Mouse (Mus musculus): Measurements from ENCODE around the gene Zdhhc15.
"Not testable (repeated sequence)": the region's sequence is repeated elsewhere in the genome, so short reads cannot be mapped to it uniquely, and the experiment has no call there.

Gene Zdhhc15

GRCm38 (mm10) chrX:104670757-104671549 lies at the start of gene Zdhhc15:
Zdhhc15 (minus strand) TSS chrX:104671064.
- peak; percentile 4 to 9 for DNase-seq (ENCODE audit: low spot score in 2 of 2)

- no peak for DNase-seq (ENCODE audit: low spot score in 2 of 2)
Measured at GRCm38 (mm10) chrX:104707935-104708334, 37.1 kb upstream of the Zdhhc15 start.

DNA sequence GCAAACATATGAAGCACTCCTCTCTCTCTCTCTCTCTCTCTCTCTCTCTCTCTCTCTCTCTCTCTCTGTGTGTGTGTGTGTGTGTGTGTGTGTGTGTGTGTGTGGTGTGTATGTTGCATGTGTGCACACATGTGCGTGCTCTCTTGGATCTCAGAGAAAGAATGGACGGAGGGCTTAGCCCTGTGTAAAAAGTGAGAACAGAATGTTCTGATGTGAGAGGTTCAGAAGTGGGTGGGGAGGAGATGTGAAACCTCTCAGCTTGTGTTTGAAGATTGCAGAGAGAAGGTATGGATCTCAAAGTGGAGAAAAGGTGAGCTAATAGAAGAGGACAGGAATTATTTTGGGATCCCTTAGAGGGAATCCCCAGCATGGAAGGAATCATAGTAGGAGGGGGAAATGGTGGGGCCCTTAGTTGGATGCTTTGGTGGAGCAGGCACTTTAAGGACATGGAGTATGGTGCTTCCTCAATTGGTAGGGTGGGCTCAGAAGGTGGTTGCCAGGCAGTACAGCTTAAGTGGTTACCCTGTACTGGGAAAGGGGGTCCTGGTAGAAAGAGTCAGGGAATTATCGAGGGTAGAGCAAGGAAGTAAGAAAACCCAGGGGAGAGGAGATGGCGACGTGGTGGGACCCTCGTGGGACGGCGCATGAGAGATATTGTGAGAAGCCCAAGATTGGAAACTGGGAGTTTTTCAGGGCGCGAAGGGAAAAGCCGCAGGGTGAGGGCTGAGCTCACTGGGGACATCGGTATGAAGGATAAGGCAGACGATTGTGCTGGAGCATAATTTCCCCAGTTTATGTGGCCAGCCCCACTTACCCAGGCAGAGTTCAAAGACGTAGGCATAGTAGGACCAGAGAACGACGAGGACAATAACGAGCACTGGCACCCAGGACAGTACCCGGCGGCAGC lies 761 bp downstream of the Zdhhc15 start:
- DNase-seq (ENCODE audit: low spot score in 2 of 2): no peak

DNA sequence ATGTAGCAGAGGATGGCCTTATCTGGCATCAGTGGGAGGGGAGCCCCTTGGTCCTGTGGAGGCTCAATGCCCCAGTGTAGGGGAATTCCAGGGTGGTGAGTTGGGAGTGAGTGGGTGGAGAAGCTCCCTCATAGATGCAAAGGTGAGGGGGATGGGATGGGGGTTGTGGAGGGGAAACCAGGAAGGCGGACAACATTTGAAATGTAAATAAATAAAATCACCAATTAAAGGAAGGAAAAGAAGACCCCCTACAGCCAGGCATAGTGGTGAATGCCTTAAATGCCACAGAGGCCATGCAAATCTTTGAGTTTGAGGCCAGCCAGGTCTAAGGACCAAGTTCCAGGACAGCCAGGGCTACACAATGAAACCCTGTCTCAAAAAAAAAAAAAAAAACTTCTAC lies 13.9 kb downstream of the Zdhhc15 start:
- DNase-seq (ENCODE audit: low spot score in 2 of 2): no peak

DNA sequence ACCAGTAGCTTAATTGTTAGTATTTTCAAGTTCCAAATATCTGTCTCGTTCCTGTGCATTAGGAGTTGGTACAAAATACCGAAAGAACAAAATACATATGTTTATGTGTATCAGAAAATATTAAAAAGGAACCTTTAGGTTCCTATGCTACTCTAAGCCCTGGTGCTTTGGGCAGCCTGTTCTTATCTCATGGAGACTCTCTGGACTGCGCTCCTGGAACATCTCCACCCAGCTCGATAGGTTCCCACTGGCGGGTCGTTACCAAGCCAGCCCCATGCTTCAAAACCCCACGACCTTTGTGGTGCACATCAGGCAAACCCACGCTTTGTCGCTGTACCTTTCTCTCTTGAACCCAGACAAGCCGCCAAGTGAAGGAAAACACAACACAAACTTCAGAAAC lies 58.3 kb downstream of the Zdhhc15 start:
- no peak for DNase-seq (ENCODE audit: low spot score in 2 of 2)

DNA sequence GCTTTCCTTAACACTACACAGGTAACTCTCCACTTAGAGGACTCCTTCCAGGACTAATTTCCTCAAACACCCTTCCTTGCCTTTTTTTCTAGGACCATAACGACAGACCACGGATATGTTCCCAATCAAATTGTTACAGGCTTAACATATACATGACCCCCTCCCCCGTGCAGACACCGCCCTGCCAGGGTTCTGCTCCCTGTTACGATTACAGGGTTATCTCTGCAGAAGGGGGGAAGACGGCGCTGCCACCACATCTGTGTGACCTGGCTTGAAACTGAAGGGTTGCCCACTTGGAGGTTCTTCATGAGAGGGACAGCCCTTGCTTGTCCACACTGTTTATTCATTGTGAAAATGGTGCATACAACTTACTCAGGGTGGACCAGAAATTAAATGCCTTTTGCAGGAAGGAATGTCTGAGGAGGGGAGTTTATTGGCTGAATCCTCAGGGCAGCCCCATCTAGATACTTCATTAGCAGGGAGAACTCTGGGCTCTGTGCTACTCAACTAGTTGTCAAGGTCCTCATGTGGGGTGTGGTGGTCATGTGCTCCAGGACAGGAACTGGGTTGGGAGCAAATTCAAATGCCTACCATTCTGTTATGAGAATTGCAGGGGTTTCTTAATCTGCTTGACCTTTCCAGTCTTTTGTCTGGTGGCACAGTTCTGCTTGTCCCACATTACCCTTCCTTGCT lies 67.0 kb downstream of the Zdhhc15 start:
- DNase-seq (ENCODE audit: low spot score in 2 of 2): not testable (repeated sequence)

- DNase-seq (ENCODE audit: low spot score in 2 of 2): not testable (repeated sequence)
Measured at GRCm38 (mm10) chrX:104602168-104602859, 68.5 kb downstream of the Zdhhc15 start.

DNA sequence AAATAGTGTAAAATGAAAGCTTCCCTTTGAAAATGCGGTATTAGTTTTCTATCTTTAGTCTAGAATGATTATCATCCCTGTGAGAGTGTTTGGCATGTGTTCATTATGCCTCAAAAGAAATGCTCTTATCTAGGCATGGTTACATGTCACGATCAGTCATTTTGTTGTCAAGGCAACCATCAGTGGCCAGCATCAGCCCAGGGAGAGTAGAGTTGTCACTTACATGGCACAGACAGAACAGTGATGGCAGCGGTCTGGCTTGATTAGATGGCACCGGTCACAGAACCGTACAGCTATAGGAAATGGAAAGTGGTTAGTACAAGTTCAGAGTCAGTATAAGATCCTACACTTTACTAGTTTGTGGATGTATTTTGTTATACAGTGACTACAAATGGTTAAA lies 96.9 kb downstream of the Zdhhc15 start:
- no peak for DNase-seq (ENCODE audit: low spot score in 2 of 2)

DNA sequence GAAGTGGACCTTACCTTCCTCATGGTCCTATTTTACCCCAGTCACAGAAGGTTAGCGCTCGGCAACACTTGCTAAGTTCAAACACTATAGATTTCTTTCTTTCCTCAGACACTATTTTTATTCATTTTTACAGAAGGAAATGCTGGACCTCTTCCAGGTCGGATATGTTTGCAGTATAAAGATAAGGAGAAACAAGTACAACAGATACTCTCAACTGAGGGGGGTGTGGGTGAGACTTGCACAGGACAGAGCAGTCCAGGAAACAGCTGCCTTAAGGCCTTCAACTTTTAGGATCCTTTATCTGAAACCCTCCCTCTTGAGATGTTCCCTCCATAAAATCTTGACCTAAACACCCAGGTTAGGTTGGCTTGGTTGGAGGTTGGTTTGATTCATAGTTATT lies 103.4 kb downstream of the Zdhhc15 start:
- peak in 1 of 2 experiments; percentile 1 for DNase-seq (ENCODE audit: low spot score in 2 of 2)

DNA sequence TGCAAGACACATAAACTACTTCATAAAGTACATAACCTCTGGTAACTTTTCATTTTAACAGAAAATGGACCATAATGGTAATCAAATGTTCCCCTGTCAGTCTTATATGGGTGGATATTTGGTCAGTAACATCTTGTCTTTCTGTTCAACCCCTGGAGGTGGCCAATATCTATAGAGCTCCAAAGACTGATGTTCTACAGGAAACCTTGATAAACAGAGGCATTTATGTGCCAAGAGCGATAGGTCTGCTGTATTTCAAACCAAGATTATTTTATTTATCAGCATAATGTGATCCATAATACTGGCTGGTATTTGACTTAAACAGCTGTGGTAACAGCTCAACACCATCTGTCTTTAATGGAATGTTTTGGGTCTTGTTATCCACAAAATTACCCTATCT lies 125.6 kb downstream of the Zdhhc15 start:
- no peak for DNase-seq (ENCODE audit: low spot score in 2 of 2)

- no peak for DNase-seq (ENCODE audit: low spot score in 2 of 2)
Measured at GRCm38 (mm10) chrX:104543919-104544595, 126.8 kb downstream of the Zdhhc15 start.

DNA sequence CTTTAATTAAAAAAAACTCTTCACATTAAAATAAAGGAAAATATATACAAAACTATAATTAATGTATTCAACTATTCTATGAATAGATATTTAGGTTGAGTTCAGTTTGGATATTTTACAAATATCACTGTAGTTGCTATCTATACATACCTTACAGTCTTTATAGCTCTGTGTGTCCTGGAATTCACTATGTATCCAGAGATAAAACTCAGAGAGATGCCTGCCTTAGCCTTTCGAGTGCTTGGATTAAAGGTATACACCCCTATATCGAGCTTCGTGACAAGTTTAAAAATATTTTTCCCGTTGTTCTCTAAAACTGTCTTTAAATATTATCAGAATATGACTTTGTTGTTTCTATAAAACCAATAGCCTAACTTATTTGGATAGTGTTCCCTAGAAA lies 128.2 kb downstream of the Zdhhc15 start:
- no peak for DNase-seq (ENCODE audit: low spot score in 2 of 2)

DNA sequence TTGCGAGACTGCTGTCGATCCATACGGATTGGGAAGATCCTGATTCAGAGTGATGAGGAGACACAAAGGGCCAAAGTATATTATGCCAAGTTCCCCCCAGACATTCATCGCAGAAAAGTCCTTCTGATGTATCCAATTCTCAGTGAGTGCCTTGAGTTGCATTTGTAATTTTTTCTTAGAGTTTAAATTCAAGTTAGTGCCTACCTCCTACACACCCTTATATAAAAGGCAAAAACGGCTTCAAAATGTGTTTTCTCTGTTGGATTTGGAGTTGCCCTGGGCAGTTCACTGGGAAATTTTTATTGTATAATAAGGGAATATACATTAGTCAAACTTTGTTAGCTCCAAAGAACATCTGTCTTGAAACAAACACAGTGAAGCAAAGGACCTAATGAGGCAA lies 169.1 kb downstream of the Zdhhc15 start:
- DNase-seq (ENCODE audit: low spot score in 2 of 2): no peak

DNA sequence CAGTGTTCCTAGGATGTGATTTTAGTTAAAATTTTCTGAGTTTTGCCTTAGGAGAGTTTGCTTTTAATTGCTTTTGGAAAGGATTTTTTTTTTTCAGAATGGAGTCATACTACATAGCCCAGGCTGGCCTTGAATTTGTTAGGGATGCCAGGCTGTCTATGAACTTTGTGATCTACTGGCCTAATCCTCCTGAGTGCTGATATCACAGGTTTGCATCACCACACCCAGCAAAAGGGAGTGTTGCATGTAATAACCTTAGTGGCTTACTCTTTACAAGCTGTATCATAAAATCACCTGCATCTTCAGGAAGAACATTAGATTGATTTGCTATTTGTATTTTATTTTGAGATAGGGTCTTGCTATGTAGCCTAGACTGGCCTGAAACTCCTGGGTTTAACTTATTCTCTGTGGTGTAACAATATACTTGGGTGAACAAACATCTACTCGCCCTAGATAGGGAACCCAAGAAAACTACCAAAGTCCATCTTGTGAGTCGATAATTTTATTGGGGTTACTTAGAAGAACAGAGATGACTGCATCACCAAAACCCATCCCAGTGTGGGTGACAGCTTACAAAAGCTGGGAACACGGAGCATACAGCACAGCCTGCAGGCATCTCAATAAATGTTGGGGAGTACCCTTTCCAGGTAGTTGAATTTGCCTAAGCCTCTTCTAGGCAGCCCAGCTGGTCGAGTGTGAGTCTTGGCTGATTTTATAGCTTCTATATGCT lies 181.1 kb downstream of the Zdhhc15 start:
- no peak for DNase-seq (ENCODE audit: low spot score in 2 of 2)

- no peak for DNase-seq (ENCODE audit: low spot score in 2 of 2)
Measured at GRCm38 (mm10) chrX:104488870-104489467, 181.9 kb downstream of the Zdhhc15 start.

- DNase-seq (ENCODE audit: low spot score in 2 of 2): no peak
Measured at GRCm38 (mm10) chrX:104488036-104488435, 182.8 kb downstream of the Zdhhc15 start.
